Mouse (Mus musculus) neural tube, embryonic 10.5 days (tissue): ENCODE results near the gene Kif13a.
A peak's percentile ranks its signal among the peaks of the same experiment; 100 is the strongest.

Experiments used
- DNase-seq: peaks from one replicate; pipeline ENCODE4 v3.0.0-alpha.2; 2017; ENCODE audit warnings: low spot score; ENCODE audit errors: extremely low spot score

The Kif13a gene

DNA sequence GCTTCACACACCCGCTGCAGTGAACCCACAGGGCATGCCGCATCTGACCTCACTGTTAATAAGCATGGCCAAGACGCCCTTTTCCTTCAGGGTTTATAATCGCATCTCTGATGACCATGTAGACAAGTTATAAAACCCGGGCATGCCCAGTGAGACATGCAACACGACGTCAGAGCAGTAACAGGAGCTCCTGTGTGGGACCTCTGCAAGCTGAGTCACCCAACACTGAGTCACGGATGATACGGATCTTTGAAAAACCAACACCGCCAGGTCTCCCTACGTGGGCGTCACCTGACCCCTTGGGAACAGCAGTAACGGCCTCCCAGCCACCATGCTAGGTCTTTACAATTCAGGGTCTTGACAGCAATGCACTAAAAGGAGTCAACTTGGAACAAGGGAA, 89.0 kb downstream of the Kif13a start:
- DNase-seq: no peak

- DNase-seq: no peak
Observed at GRCm38 (mm10) chr13:46839236-46839635, 90.4 kb downstream of the Kif13a start.

- DNase-seq: no peak
Observed at GRCm38 (mm10) chr13:46838551-46838950, 91.1 kb downstream of the Kif13a start.

DNA sequence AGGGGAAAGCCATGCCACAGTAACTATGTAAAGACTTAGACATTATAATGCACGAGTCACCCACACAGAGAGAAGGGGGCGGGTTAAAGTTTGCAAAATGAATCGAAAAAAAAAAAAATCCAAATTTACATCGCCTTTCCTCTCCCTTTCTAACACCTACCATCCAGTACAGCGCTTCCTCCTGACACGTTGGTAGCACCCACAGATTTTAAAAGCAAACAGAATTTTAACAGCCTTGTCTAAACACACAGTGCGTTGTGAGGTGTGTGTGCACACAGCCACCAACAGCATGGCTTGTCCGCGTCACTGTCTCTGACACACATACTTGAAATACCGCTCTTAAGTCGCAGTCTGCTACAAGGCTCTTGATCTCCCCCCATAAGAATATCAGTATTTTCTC, 94.3 kb downstream of the Kif13a start:
- DNase-seq: no peak

GRCm38 (mm10) chr13:46834805-46835204, 94.9 kb downstream of the Kif13a start:
- DNase-seq: no peak

- no peak for DNase-seq
Observed at GRCm38 (mm10) chr13:46833586-46833985, 96.1 kb downstream of the Kif13a start.

- no peak for DNase-seq
Observed at GRCm38 (mm10) chr13:46832956-46833355, 96.7 kb downstream of the Kif13a start.

DNA sequence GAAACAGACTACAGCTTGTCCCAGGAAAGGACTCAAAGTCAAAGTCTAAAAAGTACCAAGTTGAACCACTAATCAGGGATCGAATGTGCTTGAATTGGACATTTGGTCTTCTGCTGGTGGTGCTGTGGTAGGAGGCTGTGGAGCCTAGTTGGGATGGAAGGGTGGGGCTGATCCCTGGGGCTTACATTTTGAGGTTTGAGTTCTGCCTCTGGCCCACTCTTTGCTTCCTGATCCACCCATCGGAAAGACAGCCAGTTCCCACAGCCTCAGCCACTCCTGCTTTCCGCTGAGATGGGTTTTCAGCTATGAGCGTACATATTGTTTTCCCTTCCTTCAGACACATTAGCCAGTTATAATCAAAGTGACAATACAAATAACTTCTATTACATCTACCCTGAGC, 106.4 kb downstream of the Kif13a start:
- DNase-seq: no peak

DNA sequence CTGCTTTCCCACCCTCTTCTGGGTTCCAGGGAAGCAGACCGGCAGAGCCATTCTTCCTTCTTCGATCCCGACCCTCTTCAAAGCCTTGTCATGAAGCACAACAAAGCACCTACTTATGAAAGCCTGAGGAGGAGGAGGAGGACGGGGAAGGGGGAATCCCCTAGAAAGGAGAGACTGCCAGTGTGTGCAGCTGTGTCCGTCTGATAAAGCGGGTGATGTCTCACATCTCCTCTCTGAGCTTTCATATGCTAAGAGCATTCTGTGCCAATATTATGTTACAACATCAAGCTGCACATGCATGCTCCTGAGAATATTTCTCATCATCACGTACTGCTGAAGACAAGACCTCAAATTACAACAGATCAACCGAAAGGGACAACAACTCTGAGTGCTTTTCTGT, 107.5 kb downstream of the Kif13a start:
- no peak for DNase-seq

GRCm38 (mm10) chr13:46819729-46820223, 109.9 kb downstream of the Kif13a start:
- DNase-seq: no peak

DNA sequence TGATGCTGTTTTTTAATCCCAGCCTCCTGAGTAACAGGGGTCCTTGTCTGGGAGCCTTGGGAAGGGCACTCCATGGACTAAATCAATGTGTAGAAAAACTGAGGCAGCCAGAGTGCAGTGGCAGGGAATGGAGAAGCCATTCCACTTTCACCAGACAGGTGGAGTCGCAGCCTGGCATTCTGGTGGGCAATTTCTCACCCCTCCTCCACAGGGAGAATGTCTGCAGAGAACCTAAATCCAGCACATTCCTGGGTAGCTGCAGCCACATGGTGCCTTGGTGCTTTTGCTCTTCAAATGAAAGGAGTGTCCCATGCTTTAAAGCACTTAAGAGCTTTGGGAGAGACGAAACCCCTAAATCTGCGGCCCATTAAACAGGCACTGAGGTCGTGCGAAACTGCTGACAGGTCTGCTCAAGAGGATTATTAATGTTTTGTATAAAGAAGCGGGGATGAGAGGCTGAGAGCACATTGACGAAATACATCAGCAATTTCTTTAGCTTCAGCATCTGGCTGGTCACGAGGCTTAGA, 110.4 kb downstream of the Kif13a start:
- DNase-seq: no peak

DNA sequence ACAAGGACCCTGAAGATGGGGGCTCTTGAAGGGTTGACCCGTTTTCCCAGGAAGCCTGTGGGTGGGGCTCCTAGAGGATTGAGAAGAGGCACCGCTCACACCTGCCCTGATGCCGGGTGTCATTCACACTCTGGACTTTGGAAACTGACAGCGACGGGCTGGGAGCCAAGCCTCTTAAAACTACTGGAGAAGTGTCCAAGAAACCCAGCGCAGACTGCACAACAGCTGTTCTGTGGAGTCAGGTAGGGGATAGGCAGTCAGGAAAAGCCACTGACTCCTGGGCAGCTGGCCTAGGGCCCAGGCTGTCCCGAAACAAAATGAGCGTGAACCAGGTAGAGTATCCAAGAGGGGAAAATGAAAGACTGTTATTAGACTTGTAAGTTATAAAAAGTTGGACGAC, 111.3 kb downstream of the Kif13a start:
- DNase-seq: no peak

GRCm38 (mm10) chr13:46812648-46813184, 117.0 kb downstream of the Kif13a start:
- DNase-seq: no peak

DNA sequence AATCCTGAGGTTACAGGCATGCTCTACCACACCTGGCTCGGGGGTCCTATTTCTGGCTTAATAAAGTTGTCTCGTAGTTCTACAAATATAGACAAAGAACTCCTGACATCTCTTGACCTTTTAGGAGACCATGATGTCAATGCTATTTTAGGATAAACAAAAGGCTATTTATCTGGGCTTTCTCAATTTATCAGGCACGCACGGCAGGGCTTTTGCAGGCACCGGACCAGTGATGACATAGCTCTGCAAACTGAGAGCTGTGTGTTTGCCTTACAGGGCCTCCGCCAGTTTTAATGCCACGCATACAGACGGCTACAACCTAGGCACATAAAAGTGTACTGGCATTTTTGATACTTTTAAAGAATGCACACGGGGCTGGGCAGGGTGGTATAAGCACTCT, 118.0 kb downstream of the Kif13a start:
- no peak for DNase-seq

DNA sequence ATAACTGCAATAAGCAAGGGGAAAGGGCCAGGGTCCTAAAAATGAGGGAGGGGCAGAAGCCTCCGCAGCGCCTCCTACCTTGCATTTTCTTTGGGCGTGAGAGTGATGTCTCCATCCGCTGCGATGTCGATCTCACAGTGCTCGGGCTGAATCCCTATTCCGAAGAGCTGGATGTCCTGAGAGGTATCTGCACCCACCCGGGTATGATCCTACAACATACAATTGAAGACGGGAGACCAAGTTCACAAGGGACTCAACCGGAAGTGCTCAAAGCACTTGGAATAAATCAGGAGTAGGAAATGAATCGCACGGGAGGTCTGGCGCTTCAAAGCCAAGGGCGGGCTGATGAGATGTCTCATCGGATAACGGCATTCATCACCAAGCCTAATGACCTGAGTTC, 119.1 kb downstream of the Kif13a start:
- DNase-seq: no peak

- DNase-seq: peak; percentile 32
Observed at GRCm38 (mm10) chr13:46810098-46810497, 119.6 kb downstream of the Kif13a start.

- DNase-seq: no peak
Observed at GRCm38 (mm10) chr13:46807901-46808300, 121.8 kb downstream of the Kif13a start.

DNA sequence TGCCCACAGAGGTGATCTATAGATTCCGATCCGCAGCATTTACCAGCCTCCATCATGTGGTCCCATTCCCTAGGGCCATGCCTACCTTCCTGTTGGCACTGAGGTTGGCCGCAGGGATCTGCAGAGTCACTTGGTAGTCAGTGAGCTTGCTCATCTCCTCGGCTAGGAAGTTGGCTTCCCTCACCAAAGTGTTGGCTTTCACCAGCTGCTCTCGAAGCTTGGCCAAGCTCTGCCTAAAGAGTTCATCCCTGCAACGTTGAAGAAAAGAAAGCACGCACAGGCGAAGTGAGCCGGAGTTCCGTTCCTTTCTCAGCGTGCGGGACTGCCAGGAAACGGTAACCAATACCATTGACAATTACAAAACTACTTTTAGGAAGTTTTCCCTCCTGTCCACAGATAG, 128.5 kb downstream of the Kif13a start:
- DNase-seq: no peak

GRCm38 (mm10) chr13:46798156-46798555, 131.5 kb downstream of the Kif13a start:
- DNase-seq: peak; percentile 32

DNA sequence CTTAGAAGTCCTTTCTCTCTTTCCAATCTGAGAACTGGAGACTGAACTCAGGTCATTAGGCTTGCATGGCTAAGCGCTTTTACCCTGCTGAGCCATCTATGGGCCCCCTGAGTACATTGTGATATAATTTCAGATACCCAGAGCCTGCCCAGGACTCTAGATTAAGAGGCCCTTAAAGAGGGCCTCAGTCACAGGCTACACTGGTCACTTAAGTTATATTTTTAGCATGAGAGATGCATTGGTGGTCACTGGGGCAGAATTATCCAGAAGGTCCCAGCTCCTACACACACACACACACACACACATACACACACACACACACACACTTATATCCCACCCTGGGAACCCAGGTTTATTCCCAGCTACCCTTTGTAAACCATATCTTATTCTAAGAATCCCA, 133.3 kb downstream of the Kif13a start:
- DNase-seq: no peak

DNA sequence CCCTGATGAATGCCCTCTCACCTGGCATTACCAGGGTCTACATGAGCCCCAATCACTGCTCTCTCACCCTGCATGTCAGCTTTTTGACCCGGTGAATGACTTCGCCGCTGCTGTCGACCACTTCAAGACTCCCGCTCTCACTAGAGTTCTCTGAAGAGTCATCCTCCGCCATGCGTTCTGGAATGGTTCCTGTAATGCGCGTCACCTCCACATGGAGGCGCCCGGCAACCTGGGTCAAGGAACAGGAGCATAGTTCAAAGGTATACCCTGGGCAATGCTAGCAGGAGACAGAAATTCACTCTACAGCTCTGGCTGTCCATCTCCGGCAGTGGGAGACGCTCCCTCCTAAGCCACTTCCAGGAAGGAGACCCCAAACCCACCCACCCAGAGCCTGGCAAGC, 135.8 kb downstream of the Kif13a start:
- no peak for DNase-seq

DNA sequence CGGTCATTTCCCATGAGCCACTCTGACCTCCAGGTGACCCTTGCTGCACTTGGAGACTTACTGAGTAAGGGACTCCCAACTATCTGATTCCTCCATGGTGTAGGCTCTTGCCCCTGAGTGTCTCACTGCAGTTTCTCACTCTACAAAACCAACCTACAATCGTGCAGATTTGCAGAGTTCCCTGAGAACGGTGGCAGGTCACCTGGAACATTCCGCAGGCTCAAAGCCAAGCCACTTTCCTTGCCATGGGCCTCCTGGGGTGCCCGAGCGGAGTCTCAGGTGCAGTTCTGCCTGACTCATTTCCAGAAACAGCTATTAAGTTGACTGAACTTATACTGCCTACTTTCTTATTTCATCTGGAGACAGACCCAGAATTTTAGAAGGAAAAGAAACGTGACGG, 141.2 kb downstream of the Kif13a start:
- DNase-seq: no peak

DNA sequence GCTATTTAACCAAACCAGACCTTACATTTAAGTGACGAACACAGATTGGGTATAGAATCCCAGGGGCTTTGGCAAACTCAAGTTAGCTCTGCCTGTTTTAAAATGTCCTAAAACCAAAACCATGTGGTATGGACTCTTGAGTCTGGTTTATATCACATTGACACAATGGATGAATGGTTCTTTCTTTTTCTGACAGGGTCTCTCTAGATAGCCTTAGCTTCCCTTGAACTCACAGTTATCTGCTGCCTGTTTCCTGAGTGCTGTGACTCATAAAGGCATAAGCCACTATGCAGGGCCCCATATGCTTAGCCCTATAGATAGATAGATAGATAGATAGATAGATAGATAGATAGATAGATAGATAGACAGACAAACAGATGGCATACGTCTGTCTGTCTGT, 142.8 kb downstream of the Kif13a start:
- DNase-seq: no peak
